Comparison of ENCODE assay signal across 8 mouse cellular contexts in genomic region chr15:102099260-102099659, GRCm38 (mm10). TPM values are rescaled to one million over a fixed set of nuclear protein-coding genes. Genes with fewer than 3 reads are reported as not detected.
A peak's percentile ranks its signal among the peaks of the same experiment; 100 is the strongest.
DNase-seq lines count a peak whose midpoint lies in the region; ATAC-seq and TF ChIP-seq lines count a peak whose summit lies in the region.

No protein-coding gene starts in this region.

- peak overlapping the region; percentile 87 for H3K4me3 ChIP-seq in gastrocnemius, adult 2 months
- no peak overlapping the region for H3K4me3 ChIP-seq in lung, postnatal 0 days (ENCODE audit: low read depth, low read length)
- H3K4me3 ChIP-seq in hindbrain, embryonic 15.5 days = no peak overlapping the region
- peak overlapping the region; percentile 61 for H3K4me3 ChIP-seq in stomach, embryonic 14.5 days (ENCODE audit: low read depth, low read length)

- ATAC-seq in lung, postnatal 0 days = no peak
- ATAC-seq in hindbrain, embryonic 15.5 days (ENCODE audit: low FRiP score, low read depth) = no peak
- no peak for ATAC-seq in stomach, embryonic 14.5 days (ENCODE audit: insufficient number of reproducible peaks, insufficient read depth, low FRiP score, low read depth)

- no peaks in the 10 kb centered on the region for H3K27me3 ChIP-seq in lung, postnatal 0 days (replicated peaks; ENCODE audit: insufficient read depth, low read length)
- H3K27me3 ChIP-seq in hindbrain, embryonic 15.5 days = 0 out of 2 replicates have a peak, but pooled peaks cover 5% of the 10 kb centered on the region
- H3K27me3 ChIP-seq in stomach, embryonic 14.5 days (ENCODE audit: control insufficient read depth, insufficient read depth, low read length) = no peaks in the 10 kb centered on the region

- peaks cover 26% of the 10 kb centered on the region for H3K4me1 ChIP-seq in lung, postnatal 0 days (ENCODE audit: insufficient read depth, low read depth, low read length)
- peaks cover 51% of the 10 kb centered on the region for H3K4me1 ChIP-seq in hindbrain, embryonic 15.5 days (replicated peaks)
- H3K4me1 ChIP-seq in stomach, embryonic 14.5 days (ENCODE audit: control insufficient read depth, insufficient read depth, low read length) = peaks cover 52% of the 10 kb centered on the region

- intact Hi-C loops in gastrocnemius, adult 2 months (cut with DNase I) = loop anchor here (2.0 kb wide), 1 partner anchor 22 kb away; no protein-coding TSS in a partner anchor

- TF ChIP-seq EP300 in lung, postnatal 0 days (IDR thresholded peaks at IDR 0.05) = no peak

- peak; percentile 45 for DNase-seq in gastrocnemius, adult 2 months
- no peak for DNase-seq in gastrocnemius, adult 8-10 months (ENCODE audit: low spot score in 2 of 2)
- DNase-seq in lung, postnatal 0 days (ENCODE audit: low spot score) = peak; percentile 35
- no peak for DNase-seq in lung, postnatal 25 days (ENCODE audit: low spot score)
- no peak for DNase-seq in cerebellum, postnatal 4 days (ENCODE audit: low spot score in 2 of 2)
- no peak for DNase-seq in right cerebral cortex, postnatal 4 days

- H3K9ac ChIP-seq in lung, postnatal 0 days (replicated peaks; ENCODE audit: low read depth) = no peak overlapping the region
- H3K9ac ChIP-seq in hindbrain, embryonic 15.5 days = no peak overlapping the region
- H3K9ac ChIP-seq in stomach, embryonic 14.5 days (replicated peaks; ENCODE audit: low read depth, low read length) = no peak overlapping the region

- H3K4me2 ChIP-seq in lung, postnatal 0 days (replicated peaks; ENCODE audit: low read depth, low read length) = peak overlapping the region; percentile 87
- H3K4me2 ChIP-seq in hindbrain, embryonic 15.5 days = peak overlapping the region; percentile 88
- peak overlapping the region; percentile 84 for H3K4me2 ChIP-seq in stomach, embryonic 14.5 days (replicated peaks; ENCODE audit: low read depth, low read length)

- peak overlapping the region; percentile 96 for H3K27ac ChIP-seq in gastrocnemius, adult 2 months
- H3K27ac ChIP-seq in lung, postnatal 0 days (ENCODE audit: low read length) = 0 out of 2 replicates have a peak overlapping the region, but pooled peaks have one; percentile 100
- H3K27ac ChIP-seq in hindbrain, embryonic 15.5 days (replicated peaks) = no peak overlapping the region
- H3K27ac ChIP-seq in stomach, embryonic 14.5 days (ENCODE audit: low read length) = peak overlapping the region; percentile 99; the same call in 1 of the 2 replicates

- H3K36me3 ChIP-seq in lung, postnatal 0 days (ENCODE audit: insufficient read depth, low read length) = peaks cover 13% of the 10 kb centered on the region; the same call in 1 of the 2 replicates
- peaks cover 36% of the 10 kb centered on the region for H3K36me3 ChIP-seq in hindbrain, embryonic 15.5 days
- peaks cover 29% of the 10 kb centered on the region for H3K36me3 ChIP-seq in stomach, embryonic 14.5 days (ENCODE audit: control insufficient read depth, insufficient read depth, low read length)

- TF ChIP-seq CTCF in gastrocnemius, adult 2 months (IDR thresholded peaks at IDR 0.05) = no peak
- no peak for TF ChIP-seq CTCF in lung, postnatal 0 days (IDR thresholded peaks at IDR 0.05)

- 49% methylated on average over 5 of the region's 5 CpGs for WGBS in lung, postnatal 0 days
- WGBS in hindbrain, embryonic 15.5 days = 52% methylated on average over 5 of the region's 5 CpGs
- 35% methylated on average over 5 of the region's 5 CpGs for WGBS in stomach, embryonic 14.5 days

- no peaks in the 10 kb centered on the region for H3K9me3 ChIP-seq in lung, postnatal 0 days (ENCODE audit: low read length)
- no peaks in the 10 kb centered on the region for H3K9me3 ChIP-seq in hindbrain, embryonic 15.5 days
- no peaks in the 10 kb centered on the region for H3K9me3 ChIP-seq in stomach, embryonic 14.5 days (ENCODE audit: control insufficient read depth, low read depth, low read length)

RNA-seq across cellular contexts. Expression of gene Tns2, which starts 1.0 kb away (rescaled TPM):
- 10 to 100 TPM; 39.1 to 44.1 TPM for total RNA-seq in gastrocnemius, adult 2 months (2021)
- 10 to 100 TPM; 17.3 to 37.7 (median 32.0) TPM for total RNA-seq in gastrocnemius, adult 8-10 months (2022)
- polyA plus RNA-seq in lung, postnatal 0 days (2015; fragmentation: Nextera tagmentation; extraction: Ambion mirVana) = 48.7 and 51.6 TPM in 2 replicates
- 9.2 and 9.8 TPM in 2 replicates for polyA plus RNA-seq in hindbrain, embryonic 15.5 days (2015; fragmentation: Nextera tagmentation; extraction: Ambion mirVana)
- 42.6 and 48.5 TPM in 2 replicates for polyA plus RNA-seq in stomach, embryonic 14.5 days (2014; fragmentation: Nextera tagmentation; extraction: Ambion mirVana)

RNA-seq across cellular contexts. Expression of gene Eif4b, which starts 25.7 kb away (rescaled TPM):
- total RNA-seq in gastrocnemius, adult 2 months (2021) = 100 to 1,000 TPM; 187 to 246 TPM
- total RNA-seq in gastrocnemius, adult 8-10 months (2022) = 100 to 1,000 TPM; 227 to 269 (median 241) TPM
- polyA plus RNA-seq in lung, postnatal 0 days (2015; fragmentation: Nextera tagmentation; extraction: Ambion mirVana) = 54.0 and 61.8 TPM in 2 replicates
- polyA plus RNA-seq in hindbrain, embryonic 15.5 days (2015; fragmentation: Nextera tagmentation; extraction: Ambion mirVana) = 77.1 and 79.3 TPM in 2 replicates
- 129 and 134 TPM in 2 replicates for polyA plus RNA-seq in stomach, embryonic 14.5 days (2014; fragmentation: Nextera tagmentation; extraction: Ambion mirVana)

RNA-seq across cellular contexts. Expression of gene Spryd3, which starts 36.8 kb away (rescaled TPM):
- 1 to 10 TPM; 4.4 to 5.8 TPM for total RNA-seq in gastrocnemius, adult 2 months (2021)
- total RNA-seq in gastrocnemius, adult 8-10 months (2022) = 1 to 10 TPM; 6.8 to 8.7 (median 7.3) TPM
- 20.4 and 22.2 TPM in 2 replicates for polyA plus RNA-seq in lung, postnatal 0 days (2015; fragmentation: Nextera tagmentation; extraction: Ambion mirVana)
- 87.9 and 93.5 TPM in 2 replicates for polyA plus RNA-seq in hindbrain, embryonic 15.5 days (2015; fragmentation: Nextera tagmentation; extraction: Ambion mirVana)
- 15.2 and 16.7 TPM in 2 replicates for polyA plus RNA-seq in stomach, embryonic 14.5 days (2014; fragmentation: Nextera tagmentation; extraction: Ambion mirVana)

RNA-seq across cellular contexts. Expression of gene Igfbp6, which starts 44.9 kb away (rescaled TPM):
- 10 to 100 TPM; 34.3 to 87.7 TPM for total RNA-seq in gastrocnemius, adult 2 months (2021)
- 10 to 100 TPM; 14.2 to 49.0 (median 27.1) TPM for total RNA-seq in gastrocnemius, adult 8-10 months (2022)
- polyA plus RNA-seq in lung, postnatal 0 days (2015; fragmentation: Nextera tagmentation; extraction: Ambion mirVana) = 109 and 123 TPM in 2 replicates
- polyA plus RNA-seq in hindbrain, embryonic 15.5 days (2015; fragmentation: Nextera tagmentation; extraction: Ambion mirVana) = 3.3 and 5.6 TPM in 2 replicates
- polyA plus RNA-seq in stomach, embryonic 14.5 days (2014; fragmentation: Nextera tagmentation; extraction: Ambion mirVana) = 12.4 and 13.1 TPM in 2 replicates

RNA-seq across cellular contexts. Expression of gene Soat2, which starts 51.1 kb away (rescaled TPM):
- total RNA-seq in gastrocnemius, adult 2 months (2021) = under 1 TPM in 1 of 2 experiments, not detected in 1; 0.14 TPM
- under 1 TPM in 2 of 4 experiments, not detected in 2; 0.10 to 0.21 TPM for total RNA-seq in gastrocnemius, adult 8-10 months (2022)
- 0.08 and 0.16 TPM in 2 replicates for polyA plus RNA-seq in lung, postnatal 0 days (2015; fragmentation: Nextera tagmentation; extraction: Ambion mirVana)
- polyA plus RNA-seq in hindbrain, embryonic 15.5 days (2015; fragmentation: Nextera tagmentation; extraction: Ambion mirVana) = 0.06 and 0.09 TPM in 2 replicates
- polyA plus RNA-seq in stomach, embryonic 14.5 days (2014; fragmentation: Nextera tagmentation; extraction: Ambion mirVana) = 2.1 and 2.2 TPM in 2 replicates

Comparison
In these comparisons a context has a peak if more than half of its experiments do, and no peak if none do; other contexts are left out.
1. DNase-seq: peak in gastrocnemius, adult 2 months (single experiment) and lung, postnatal 0 days (single experiment); none in gastrocnemius, adult 8-10 months (0 of 2), lung, postnatal 25 days (single experiment), cerebellum, postnatal 4 days (0 of 2) and right cerebral cortex, postnatal 4 days (single experiment).
2. H3K4me3 ChIP-seq: peak in gastrocnemius, adult 2 months (single experiment) and stomach, embryonic 14.5 days (single experiment); none in lung, postnatal 0 days (single experiment) and hindbrain, embryonic 15.5 days (single experiment).
3. Peak in every context shown above with its lines, with median percentiles within 50 percentile points of each other: H3K4me2 ChIP-seq.